Mouse (Mus musculus): ENCODE data around the gene Sppl2c. TPM values are rescaled to one million over a fixed set of nuclear protein-coding genes. Genes with fewer than 3 reads are reported as not detected.

Gene Sppl2c
- total RNA-seq (2015; ENCODE audit: low replicate concordance) (not detected in 2 replicates), total RNA-seq (2017; ENCODE audit: low replicate concordance) (not detected in 2 replicates)

DNA sequence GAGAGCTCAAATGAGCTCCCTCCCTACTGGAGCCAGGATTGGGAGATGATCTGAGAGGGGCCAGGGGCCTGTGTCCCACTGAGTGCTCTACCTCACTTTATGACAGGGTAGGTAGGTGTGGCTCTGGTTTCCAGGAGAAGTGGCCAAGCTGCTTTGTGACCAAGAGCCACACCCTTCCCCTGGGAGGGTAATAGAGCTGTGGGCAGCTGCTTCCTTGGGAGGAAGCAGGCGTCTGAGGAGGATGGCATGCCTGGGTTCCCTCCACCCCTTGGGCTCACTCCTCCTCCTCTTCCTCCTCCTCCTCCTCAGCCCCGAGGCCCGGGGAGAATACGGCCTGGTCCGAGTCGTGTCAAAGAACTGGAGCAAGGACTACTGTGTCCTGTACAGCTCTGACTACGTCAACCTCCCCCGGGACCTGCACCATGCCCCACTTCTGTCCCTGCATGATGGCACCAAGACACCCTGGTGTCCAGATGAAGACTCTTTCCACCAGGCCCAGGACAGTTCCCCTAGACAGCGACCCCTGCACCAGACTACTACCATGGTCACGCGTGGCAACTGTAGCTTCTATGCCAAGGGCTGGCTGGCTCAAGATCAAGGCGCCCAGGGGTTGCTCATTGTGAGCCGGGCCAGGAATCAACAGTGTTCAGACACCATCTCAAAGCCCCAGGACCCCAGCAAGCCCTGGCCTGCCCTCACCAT, at the start of gene Sppl2c:
Gene Sppl2c (plus strand): TSS at position 193 of the 702 bp plus-strand sequence.
- ATAC-seq (replicated peaks; ENCODE audit: low FRiP score, poor library complexity, severe bottlenecking) = no peak

DNA sequence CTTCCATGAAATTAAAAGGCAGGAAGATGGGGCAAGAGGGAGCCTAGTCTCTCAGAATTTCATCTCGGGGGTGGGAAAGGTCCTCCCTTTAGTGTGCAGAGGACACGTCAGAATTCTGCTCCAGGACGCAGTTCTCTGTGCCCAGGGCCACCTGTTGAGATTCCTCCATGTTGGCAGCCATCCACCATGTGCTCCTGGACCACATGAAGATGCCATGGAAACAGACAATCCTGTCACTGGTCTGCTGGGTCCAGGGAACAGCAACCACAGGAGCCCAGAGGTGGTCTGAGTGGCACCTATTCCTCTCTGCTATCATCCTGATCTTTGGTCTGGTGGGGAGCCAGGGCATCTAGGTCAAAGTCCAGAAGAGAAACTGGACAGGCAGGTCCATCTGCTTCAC, 47.2 kb upstream of the Sppl2c start:
- no peak for ATAC-seq (replicated peaks; ENCODE audit: low FRiP score, poor library complexity, severe bottlenecking)

DNA sequence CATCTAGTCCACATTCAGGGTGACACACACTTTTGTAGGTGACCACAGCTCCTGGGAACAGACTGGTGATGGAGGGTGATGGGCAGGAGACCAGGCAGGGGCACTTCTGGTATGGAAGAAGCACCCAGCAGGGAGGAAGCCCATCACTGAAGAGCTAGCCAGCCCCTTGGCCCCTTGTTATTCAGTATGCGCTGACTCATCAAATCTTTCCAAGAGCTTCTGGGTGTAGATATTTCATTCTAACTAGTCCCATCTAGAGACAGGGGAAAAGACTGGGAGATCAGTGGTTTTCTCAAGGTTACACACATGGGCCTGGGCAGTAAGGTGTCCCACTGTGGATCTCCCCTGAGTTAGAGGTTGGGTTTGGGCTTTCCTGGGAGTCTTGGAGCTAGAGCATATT, 41.2 kb upstream of the Sppl2c start:
- ATAC-seq (replicated peaks; ENCODE audit: low FRiP score, poor library complexity, severe bottlenecking) = no peak

DNA sequence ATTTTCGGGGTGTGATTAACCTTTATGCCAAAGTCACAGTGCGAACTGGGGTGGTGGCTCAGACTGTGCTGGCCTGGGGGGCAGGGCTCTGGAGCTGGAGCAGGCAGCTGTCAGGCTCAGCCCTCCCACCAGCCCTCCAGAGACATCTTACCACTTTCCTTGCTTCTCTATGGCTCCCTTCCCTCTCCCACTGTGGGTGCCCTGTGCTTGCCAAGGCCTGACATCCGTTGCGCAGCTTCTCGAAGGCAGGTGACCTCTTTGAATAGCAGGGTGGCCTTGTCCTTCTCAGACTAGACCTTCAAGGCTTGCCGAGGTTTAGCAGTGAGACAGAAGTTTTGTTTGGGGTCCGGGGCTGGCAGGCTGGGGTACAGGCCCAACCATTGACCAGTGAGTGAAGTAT, 37.3 kb upstream of the Sppl2c start:
- ATAC-seq (replicated peaks; ENCODE audit: low FRiP score, poor library complexity, severe bottlenecking) = no peak

DNA sequence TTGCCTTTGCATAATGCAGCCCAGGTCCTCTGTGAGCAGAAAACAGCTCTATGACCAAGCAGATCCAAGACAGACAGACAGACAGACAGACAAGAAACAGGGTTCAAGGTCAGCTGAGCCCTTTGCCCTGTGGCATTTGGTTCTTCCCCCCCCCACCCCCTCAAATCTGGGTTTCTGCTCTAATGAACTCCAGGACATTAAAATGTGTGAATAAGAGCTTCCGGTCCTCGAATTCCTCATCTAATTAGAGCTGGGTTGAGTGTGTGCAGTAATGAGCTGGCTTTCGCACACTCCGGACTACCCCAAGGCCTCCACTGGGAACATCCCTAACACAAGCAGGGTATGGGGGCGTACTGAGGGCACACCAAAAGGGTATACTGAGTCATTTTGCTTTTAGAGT, 35.2 kb upstream of the Sppl2c start:
- no peak for ATAC-seq (replicated peaks; ENCODE audit: low FRiP score, poor library complexity, severe bottlenecking)

DNA sequence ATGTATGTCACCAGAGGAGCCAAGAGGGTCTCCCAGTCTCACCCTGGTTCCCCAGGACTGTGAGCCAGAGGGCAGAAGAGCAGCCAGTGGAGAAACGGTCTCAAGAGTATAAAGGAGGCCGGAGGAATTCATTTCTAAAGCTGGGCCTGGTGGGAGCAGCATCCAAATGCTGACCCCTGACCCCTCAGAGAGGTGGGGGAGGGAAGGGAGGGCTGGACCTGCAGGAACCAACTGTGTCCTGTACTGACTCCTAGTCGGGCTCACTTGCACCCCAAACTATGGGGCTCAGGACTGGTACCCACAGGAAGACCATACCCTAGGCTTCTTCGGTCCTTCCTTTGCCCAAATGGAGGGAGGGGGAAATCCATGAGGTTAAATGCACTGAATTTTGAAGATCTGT, 31.8 kb upstream of the Sppl2c start:
- ATAC-seq (replicated peaks; ENCODE audit: low FRiP score, poor library complexity, severe bottlenecking) = no peak

DNA sequence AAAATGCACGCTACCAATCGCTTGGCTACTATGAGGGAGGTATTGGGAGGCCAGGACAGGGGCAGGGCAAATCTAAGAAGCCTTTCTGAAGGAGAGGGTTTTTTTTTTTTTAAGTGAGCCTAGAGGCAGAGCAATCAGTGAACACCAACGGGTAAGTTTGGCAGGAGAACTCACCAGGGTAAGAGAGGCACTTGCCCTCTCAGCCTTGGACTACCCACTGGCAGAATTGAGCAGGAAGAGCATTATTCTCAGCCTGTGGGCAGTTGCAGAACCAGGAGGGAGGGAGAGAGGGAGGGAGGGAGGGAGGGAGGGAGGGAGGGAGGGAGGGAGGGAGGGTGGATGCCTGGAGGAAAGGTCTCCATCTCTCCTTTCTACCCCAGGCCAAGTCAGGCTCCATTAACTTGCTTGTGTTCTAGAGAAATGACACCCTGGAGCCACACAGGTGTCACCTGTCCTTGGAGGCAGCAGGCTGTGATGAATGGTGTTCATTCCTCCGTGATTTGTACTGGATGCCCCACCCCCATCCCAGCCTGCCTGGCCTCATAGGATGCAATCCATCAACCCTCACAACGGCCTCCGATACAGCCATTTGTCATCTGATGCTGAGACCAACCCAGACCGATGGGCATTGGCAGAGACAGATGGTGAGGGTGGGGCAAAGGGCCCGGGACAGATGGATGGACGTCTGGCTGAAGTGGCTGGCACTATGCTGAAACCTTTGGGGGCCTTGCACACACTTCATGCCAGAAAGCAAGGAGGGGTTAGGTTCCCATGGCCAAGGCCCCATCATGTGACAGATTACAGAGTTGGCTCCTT, 31.1 kb upstream of the Sppl2c start:
- no peak for ATAC-seq (replicated peaks; ENCODE audit: low FRiP score, poor library complexity, severe bottlenecking)

DNA sequence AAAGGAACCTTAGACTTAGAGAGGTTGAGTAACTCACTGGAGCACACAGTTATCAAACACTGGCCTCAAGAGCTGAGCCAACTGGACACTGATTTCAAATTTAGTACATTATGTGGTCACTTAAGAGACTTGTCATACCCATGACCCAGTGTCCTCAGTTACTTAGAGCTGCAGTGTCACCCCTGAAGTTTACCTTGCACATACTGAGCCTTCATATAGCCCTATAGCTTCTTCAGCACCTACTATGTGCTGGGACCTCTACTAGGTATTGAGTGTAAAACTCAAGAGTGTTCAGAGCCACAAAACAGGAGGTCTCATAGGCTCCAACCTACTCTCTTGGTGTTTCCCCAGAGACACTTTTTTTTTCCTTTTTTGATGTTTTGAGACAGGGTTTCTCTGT, 30.2 kb upstream of the Sppl2c start:
- ATAC-seq (replicated peaks; ENCODE audit: low FRiP score, poor library complexity, severe bottlenecking) = no peak

DNA sequence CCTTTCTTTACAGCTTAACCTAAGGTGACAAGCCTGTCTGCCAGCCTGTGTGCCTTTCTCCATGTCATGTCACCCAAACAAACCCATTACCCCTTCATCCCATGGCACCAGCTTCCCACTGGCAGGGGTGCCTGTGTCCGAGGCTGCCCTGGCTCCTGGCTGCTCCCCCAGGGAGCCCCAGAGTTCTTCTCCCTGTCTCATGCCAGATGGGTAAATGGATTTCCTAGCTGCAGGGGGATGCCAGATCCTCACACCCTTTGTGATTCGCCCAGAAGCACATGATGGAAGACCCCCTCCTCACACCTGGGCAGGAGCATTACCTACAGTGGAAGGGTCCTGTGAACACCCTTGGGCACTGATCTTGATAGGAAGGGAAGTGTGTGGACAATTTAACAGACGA, 29.7 kb upstream of the Sppl2c start:
- ATAC-seq (replicated peaks; ENCODE audit: low FRiP score, poor library complexity, severe bottlenecking) = no peak

DNA sequence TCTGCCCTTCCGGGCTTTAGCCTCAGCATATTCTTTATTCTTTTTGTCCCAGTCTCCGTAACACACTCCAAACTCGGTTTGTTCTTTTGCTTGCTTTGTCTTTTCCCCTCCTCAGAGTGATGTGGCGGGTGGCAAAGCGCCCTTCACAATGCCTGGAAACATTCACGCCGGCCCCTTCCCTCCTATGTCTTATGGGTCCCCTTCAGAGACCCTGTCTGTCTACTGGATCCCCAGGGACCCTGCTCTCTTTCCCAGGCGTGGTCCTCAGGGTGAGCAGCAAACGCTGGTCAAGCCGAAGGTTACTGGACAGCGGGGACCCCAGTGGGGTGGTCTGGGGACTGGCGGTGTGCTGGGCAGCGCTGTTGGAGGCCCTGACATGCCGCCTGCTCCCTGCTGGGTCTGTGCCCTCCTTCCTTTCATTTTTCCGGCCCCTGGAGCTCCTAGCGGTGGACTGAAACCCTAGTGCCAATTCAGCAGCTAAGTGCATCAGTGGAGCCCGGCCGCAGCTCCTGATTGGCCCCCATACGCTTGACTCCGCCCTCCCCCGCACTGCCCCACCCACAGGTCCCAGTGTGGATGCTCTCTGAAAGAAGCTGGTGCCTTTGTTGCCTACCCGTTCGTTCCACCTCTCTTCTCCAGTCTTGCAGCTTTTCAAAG, 28.4 kb upstream of the Sppl2c start:
- no peak; the same call in 1 of the 2 replicates for ATAC-seq (replicated peaks; ENCODE audit: low FRiP score, poor library complexity, severe bottlenecking)

DNA sequence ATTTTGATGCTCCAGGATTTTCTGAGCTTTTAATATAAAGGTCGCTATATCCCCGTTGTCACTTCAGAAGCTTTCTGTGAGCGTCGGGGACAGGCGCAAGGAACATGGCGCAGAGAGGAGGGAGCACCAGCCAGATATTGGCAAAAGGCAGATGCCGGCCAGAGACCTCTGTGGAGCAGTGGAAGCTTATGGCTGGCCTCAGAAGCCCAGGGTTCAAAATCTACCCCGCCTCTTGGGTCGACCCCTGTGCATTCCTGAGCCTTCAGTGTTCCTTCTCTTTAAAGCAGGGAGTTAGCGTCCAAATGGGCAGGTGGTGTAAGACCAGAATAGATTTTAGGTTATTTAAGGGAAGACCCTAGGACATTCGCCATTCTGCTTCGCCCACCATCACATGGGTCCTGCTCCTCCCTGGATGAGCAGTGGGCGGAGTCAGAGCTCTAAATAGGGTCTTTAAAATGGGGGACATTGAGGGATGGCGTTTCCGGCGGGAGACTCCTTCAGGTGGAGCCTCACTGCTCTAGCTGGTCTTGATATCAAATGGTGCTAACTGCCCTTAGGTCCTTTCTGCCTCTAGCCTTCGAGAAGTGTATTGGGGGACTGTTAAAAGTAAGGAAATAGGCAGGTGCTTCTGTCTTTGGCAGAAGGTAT, 27.7 kb upstream of the Sppl2c start:
- ATAC-seq (replicated peaks; ENCODE audit: low FRiP score, poor library complexity, severe bottlenecking) = no peak

DNA sequence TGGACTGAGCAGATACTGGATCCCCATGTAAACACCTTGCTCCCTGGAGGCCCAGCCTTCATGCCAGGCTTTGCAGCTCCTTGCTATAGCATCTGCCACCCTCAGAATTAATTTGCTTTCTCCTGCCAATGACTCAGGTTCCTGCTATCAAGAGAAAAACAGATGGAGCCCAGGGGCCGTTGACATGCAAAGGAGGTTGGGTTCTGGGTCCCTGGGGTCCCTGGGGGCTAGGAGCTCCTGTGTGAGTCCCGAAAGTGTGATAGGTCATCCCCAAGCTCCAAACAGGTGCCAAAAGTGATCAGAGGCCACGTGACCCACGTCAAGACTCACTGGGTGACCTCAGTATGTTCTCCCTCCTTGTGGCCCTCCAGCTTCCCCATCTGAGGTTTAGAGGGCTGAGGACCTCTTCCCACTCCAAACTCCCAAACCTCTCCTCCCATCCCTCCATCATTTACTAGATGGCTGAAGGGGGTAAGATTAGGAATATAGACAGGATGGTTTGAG, 26.3 kb upstream of the Sppl2c start:
- ATAC-seq (replicated peaks; ENCODE audit: low FRiP score, poor library complexity, severe bottlenecking) = no peak

DNA sequence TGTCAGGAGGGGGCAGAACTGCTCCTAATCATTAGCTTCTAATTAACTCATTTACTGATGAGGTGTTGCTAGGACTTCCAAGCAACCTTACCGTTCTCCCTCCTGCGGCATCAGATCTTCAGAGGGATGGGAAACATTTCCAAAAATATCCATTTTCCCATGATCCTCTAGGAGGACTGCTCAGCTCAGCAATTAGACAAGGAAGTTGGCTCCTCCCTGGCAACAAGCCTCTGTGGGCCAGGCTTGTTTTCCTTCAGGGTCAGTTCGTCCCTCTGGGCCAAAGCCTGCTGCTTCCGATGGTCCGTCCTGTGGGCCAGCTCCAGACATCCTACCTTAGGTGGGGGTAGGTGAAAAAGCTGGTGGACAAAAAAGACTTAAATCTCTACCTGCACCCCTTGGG, 25.0 kb upstream of the Sppl2c start:
- ATAC-seq (replicated peaks; ENCODE audit: low FRiP score, poor library complexity, severe bottlenecking) = no peak

DNA sequence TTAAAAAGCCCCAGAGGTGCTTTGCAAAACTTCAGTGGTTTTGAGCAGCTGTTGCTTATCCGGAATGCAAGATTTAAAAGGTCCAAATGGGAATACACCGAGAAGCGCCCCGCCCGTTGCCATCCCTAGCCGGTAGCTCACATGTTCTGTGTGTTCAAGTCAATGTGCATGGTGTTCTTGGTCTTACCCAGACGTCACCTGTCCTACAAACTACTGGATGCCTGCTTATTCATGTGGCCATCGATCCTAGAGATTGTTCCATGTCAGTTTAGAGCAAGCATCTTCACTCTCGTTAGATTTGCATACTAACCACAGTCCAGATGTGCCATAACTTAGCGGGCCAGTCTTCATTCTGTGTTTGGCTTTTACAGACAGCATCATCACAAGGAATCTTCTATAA, 21.9 kb upstream of the Sppl2c start:
- no peak for ATAC-seq (replicated peaks; ENCODE audit: low FRiP score, poor library complexity, severe bottlenecking)

DNA sequence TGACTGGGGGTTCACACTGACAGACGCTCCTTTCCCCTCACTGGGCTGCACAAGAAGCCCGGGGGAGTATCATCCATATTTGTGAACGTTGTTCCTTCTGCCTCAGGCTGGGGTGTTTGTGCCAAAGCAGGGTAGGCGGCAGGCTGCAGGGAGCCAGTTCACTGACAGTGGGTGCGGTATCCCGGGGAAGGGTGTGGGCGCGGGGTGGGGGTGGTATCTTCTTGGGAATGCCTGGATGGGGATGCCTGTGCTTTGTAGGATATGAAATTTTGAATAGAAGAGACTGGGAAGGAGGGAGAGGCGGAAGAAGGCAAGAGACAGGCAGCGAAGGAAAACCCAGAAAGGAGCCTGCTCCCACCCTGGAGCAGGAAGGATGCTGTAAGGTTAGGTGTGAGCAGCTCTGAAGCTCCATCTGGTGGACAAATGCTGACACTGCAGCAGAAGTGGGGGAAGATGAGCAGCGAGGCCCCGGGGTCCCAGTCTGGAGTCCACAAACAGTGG, 14.8 kb upstream of the Sppl2c start:
- ATAC-seq (replicated peaks; ENCODE audit: low FRiP score, poor library complexity, severe bottlenecking) = 0 out of 2 replicates have a peak, but pooled peaks have one; percentile 41

DNA sequence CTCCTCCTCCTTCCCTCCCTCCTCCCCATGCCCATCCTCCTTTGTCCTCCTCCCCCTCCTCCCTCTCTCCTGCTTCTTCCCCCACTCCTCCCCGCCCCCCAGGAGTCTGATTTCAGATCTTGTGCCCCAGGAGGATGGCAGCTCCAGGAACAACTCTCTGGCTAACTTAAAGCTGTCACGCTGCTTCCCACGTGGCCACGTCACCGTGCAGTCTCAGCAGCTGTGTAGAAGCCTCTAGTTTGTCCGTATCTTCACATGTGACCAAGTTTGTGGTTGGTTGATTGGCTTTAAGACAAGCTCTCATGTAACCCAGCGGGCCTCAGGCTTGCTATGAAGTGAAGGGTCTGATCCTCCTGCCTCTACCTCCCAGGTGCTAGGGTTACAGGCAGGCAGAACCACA, 7.2 kb upstream of the Sppl2c start:
- ATAC-seq (replicated peaks; ENCODE audit: low FRiP score, poor library complexity, severe bottlenecking) = no peak

DNA sequence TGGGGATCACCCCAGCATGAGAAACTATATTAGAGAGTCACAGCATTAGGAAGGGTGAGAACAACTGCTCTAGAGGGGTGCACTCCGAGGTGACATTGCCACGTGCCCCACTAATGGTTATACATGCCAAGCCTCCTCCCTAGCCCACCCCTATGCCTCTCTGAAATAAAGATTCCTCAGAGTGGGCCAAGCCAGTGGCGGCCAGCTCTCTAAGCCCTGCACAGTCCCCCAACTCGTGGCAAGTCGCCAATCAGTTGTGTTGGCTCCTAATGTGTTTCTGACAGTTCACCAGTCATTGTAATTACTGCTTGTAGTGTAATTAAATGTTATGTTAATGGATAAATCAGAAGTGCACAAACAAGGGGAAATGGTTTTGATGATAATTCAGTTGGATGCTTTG, 6.3 kb upstream of the Sppl2c start:
- no peak for ATAC-seq (replicated peaks; ENCODE audit: low FRiP score, poor library complexity, severe bottlenecking)

DNA sequence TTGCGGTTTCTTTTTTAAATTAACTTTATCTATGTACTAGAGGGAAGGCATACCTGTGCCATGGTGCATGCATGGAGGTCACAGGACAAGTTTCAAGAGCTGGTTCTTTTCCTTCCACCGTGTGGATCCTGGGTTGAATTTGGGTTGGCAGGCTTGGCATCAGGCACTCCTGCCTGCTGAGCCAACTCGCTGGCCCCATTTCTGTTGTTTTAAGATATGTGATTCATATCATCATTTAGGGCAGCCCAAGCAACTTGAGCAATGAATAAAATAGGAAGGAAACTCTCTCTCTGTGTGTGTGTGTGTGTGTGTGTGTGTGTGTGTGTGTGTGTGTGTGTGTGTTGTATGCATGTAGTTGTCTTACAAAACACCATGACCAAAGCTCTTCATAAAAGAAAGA, 4.0 kb upstream of the Sppl2c start:
- ATAC-seq (replicated peaks; ENCODE audit: low FRiP score, poor library complexity, severe bottlenecking) = no peak

DNA sequence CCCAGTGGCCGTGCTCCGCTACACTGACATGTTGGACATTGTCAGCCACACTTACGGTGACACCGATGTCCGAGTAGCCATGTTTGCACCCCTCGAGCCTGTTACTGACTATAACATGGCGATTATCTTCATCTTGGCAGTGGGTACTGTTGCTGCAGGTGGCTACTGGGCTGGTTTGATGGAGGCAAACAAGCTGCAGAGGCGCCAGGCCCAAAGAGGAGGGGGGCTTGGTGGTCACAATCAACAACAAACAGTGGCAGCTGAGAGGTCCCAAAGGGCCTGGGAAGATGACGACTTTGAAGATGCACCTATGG, 667 bp downstream of the Sppl2c start:
- no peak for ATAC-seq (replicated peaks; ENCODE audit: low FRiP score, poor library complexity, severe bottlenecking)

DNA sequence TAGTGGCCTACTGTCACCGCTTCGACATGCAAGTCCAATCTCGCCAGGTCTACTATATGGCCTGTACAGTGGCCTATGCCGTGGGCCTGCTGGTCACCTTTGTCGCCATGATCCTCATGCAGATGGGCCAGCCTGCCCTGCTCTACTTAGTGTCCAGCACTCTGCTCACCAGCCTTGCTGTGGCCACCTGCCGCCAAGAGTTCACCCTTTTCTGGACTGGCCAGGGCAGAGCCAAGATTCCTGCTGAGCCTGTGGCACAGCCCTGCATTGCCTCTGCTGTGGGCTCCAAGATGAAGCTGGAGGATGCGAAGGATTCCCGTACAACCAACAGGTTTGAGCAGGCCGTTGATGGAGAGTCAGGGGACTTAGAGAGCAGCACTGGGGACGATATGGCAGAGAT, 1.6 kb downstream of the Sppl2c start:
- no peak for ATAC-seq (replicated peaks; ENCODE audit: low FRiP score, poor library complexity, severe bottlenecking)

Data from erythroid progenitor cell, adult 5-6 weeks (primary cell).